Mouse (Mus musculus) hindbrain, embryonic 13.5 days (tissue): Measurements from ENCODE around the gene P2rx7. TPM values are rescaled to one million over a fixed set of nuclear protein-coding genes. Genes with fewer than 3 reads are reported as not detected.

Experiments
- ATAC-seq: fragments of 200-750 bp; cut with Nextera tagmentation; 2 replicates; pipeline ENCODE4 v1.8.0; 2017; ENCODE audit warnings: moderate TSS enrichment; ENCODE audit not compliant: low FRiP score
- H3K27ac ChIP-seq: fragments of 300-500 bp; sonication (generic); 2 replicates; pipeline ENCODE4 v1.5.1; 2015; ENCODE audit warnings: inconsistent platforms, mild to moderate bottlenecking, moderate library complexity
- H3K27me3 ChIP-seq: fragments of 300-500 bp; sonication (generic); 2 replicates; pipeline ENCODE4 v1.6.1; 2015; ENCODE audit warnings: mild to moderate bottlenecking, inconsistent platforms
- H3K36me3 ChIP-seq: fragments of 300-500 bp; sonication (generic); 2 replicates; pipeline ENCODE4 v1.6.1; 2015; ENCODE audit warnings: mild to moderate bottlenecking, inconsistent platforms
- H3K4me1 ChIP-seq: fragments of 300-500 bp; sonication (generic); replicated peaks from 2 replicates; pipeline ENCODE4 v1.6.1; 2015; ENCODE audit warnings: inconsistent platforms
- H3K4me2 ChIP-seq: fragments of 300-500 bp; sonication (generic); 2 replicates; pipeline ENCODE4 v1.6.1; 2015; ENCODE audit warnings: inconsistent platforms, mild to moderate bottlenecking, moderate library complexity
- H3K4me3 ChIP-seq: fragments of 300-500 bp; sonication (generic); 2 replicates; pipeline ENCODE4 v1.5.1; 2015; ENCODE audit warnings: mild to moderate bottlenecking, inconsistent platforms
- H3K9ac ChIP-seq: fragments of 300-500 bp; sonication (generic); 2 replicates; pipeline ENCODE4 v1.6.1; 2015; ENCODE audit warnings: mild to moderate bottlenecking, inconsistent platforms
- H3K9me3 ChIP-seq: fragments of 300-500 bp; sonication (generic); 2 replicates; pipeline ENCODE4 v1.6.1; 2016; ENCODE audit warnings: inconsistent platforms
- whole genome bisulfite sequencing: fragments of 180-500 bp; shearing (Covaris S2); methylation state at CpG from one replicate; pipeline ENCODE4 v1.1.7; 2015; 5-methylcytosine and 5-hydroxymethylcytosine counted together
- polyA plus RNA-seq: library from polyadenylated mRNA; unstranded; fragments of >200 nt; fragmentation: Nextera tagmentation; extraction: Ambion mirVana; gene quantifications from 2 replicates; pipeline ENCODE4 v1.2.1, GENCODE M21; 2015

P2rx7 gene
- polyA plus RNA-seq, 1 experiment from 2014 or later: 6.5 TPM

GRCm38 (mm10) chr5:122698701-122699060 is 55.0 kb downstream of the P2rx7 start:
- no peak for ATAC-seq
- Histone ChIP-seq H3K4me3 (no peak overlapping the region), H3K27ac (no peak overlapping the region), H3K4me1 (0 out of 2 replicates have a peak, but pooled peaks cover 10% of the 10 kb centered on the region), H3K36me3 (no peaks in the 10 kb centered on the region), H3K9ac (no peak overlapping the region), H3K9me3 (no peaks in the 10 kb centered on the region), H3K27me3 (no peaks in the 10 kb centered on the region), H3K4me2 (no peak overlapping the region)
- 80% methylated on average over 9 of the region's 9 CpGs for WGBS

- Histone ChIP-seq H3K27ac (no peak overlapping the region), H3K36me3 (no peaks in the 10 kb centered on the region), H3K4me1 (0 out of 2 replicates have a peak, but pooled peaks cover 10% of the 10 kb centered on the region), H3K4me3 (no peak overlapping the region), H3K27me3 (no peaks in the 10 kb centered on the region), H3K9me3 (no peaks in the 10 kb centered on the region), H3K4me2 (no peak overlapping the region), H3K9ac (no peak overlapping the region)
- 89% methylated on average over 12 of the region's 12 CpGs for WGBS
- no peak for ATAC-seq
These were observed 56.6 kb downstream of the P2rx7 start for GRCm38 (mm10) chr5:122700109-122700836.

DNA sequence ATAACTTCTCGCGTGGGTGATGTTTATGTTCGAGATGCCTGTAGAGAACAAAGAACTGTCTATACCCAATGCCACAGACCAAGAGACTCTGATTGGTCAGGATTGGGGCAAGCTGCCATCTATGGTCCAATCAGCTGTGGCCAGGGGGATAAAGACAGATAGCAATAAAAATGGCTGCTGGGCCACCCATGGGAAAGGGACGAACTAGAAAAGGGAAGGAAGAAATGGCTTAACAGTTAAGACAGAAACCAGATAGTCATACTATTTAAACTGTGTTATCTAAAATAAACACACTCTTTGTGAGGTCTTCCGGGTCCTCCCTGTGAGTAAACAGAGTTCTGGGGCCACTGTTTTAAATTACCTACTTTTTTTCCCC is 57.1 kb downstream of the P2rx7 start:
- Histone ChIP-seq H3K4me3 (no peak overlapping the region), H3K9me3 (no peaks in the 10 kb centered on the region), H3K36me3 (no peaks in the 10 kb centered on the region), H3K27me3 (no peaks in the 10 kb centered on the region), H3K27ac (no peak overlapping the region), H3K4me1 (0 out of 2 replicates have a peak, but pooled peaks cover 10% of the 10 kb centered on the region), H3K4me2 (no peak overlapping the region), H3K9ac (no peak overlapping the region)
- 67% methylated on average over 5 of the region's 5 CpGs for WGBS
- no peak for ATAC-seq

DNA sequence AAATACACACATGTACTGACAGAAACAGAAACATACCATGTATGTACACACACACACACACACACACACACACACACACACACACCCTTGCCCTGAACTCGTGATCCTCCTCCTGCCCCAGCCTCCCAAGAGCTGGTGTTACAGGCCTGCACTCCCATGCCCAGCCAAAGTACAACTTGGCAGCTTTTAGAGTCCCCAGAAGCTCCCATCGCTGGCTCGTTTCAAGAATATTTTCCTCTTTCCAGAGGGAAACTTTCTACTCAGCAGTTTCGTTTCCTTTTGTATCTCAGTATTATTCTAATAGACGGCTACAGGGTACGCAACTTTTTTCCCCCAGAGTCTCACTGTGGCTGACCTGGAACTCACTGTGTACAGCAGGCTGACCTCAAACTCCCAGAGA is 58.4 kb downstream of the P2rx7 start:
- H3K27ac ChIP-seq: no peak overlapping the region
- no peaks in the 10 kb centered on the region for H3K27me3 ChIP-seq
- 89% methylated on average over 6 of the region's 6 CpGs for WGBS
- no peak for ATAC-seq
- H3K9ac ChIP-seq: no peak overlapping the region
- peaks cover 14% of the 10 kb centered on the region for H3K4me1 ChIP-seq
- no peak overlapping the region for H3K4me2 ChIP-seq
- H3K4me3 ChIP-seq: no peak overlapping the region
- H3K9me3 ChIP-seq: no peaks in the 10 kb centered on the region
- H3K36me3 ChIP-seq: no peaks in the 10 kb centered on the region

DNA sequence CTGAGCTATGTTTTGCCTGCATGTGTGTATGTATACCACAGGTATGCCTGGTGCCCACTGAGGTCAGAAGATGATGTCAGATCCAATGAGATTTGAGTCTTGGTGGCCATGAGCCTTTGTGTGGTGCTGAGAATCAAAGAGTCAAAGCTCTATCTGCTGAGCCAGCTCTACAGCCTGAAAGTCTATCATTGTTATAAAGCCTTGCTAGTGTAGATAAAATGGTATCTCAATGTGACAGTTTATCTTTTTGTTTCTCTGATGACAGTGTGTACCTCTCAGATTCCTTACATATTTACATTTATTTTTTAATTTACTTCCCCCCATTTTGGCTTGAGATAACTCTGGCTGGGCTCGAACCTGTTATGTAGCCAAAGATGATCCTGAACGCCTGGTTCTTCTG is 59.9 kb downstream of the P2rx7 start:
- no peak overlapping the region for H3K4me2 ChIP-seq
- H3K36me3 ChIP-seq: no peaks in the 10 kb centered on the region
- H3K27me3 ChIP-seq: no peaks in the 10 kb centered on the region
- H3K27ac ChIP-seq: no peak overlapping the region
- H3K4me3 ChIP-seq: no peak overlapping the region
- H3K9me3 ChIP-seq: no peaks in the 10 kb centered on the region
- no peak overlapping the region for H3K9ac ChIP-seq
- 91% methylated on average over 2 of the region's 2 CpGs for WGBS
- ATAC-seq: no peak
- H3K4me1 ChIP-seq: peaks cover 14% of the 10 kb centered on the region

- no peaks in the 10 kb centered on the region for H3K27me3 ChIP-seq
- H3K9ac ChIP-seq: no peak overlapping the region
- 95% methylated on average over 4 of the region's 4 CpGs for WGBS
- H3K27ac ChIP-seq: no peak overlapping the region
- H3K4me3 ChIP-seq: no peak overlapping the region
- no peak for ATAC-seq
- no peaks in the 10 kb centered on the region for H3K9me3 ChIP-seq
- H3K4me2 ChIP-seq: no peak overlapping the region
- peaks cover 14% of the 10 kb centered on the region for H3K4me1 ChIP-seq
- H3K36me3 ChIP-seq: no peaks in the 10 kb centered on the region
These were observed 60.9 kb downstream of the P2rx7 start for GRCm38 (mm10) chr5:122704571-122704970.

- Histone ChIP-seq H3K27me3 (no peaks in the 10 kb centered on the region), H3K9me3 (no peaks in the 10 kb centered on the region), H3K27ac (no peak overlapping the region), H3K4me2 (no peak overlapping the region), H3K4me1 (peaks cover 14% of the 10 kb centered on the region), H3K9ac (no peak overlapping the region), H3K4me3 (no peak overlapping the region), H3K36me3 (no peaks in the 10 kb centered on the region)
- no peak for ATAC-seq
- 82% methylated on average over 3 of the region's 3 CpGs for WGBS
These were observed 61.5 kb downstream of the P2rx7 start for GRCm38 (mm10) chr5:122705174-122705573.

GRCm38 (mm10) chr5:122706917-122707275 is 63.2 kb downstream of the P2rx7 start:
- Histone ChIP-seq H3K4me2 (peak overlapping the region; percentile 80), H3K27ac (peak overlapping the region; percentile 83), H3K9ac (peak overlapping the region; percentile 83), H3K4me1 (peaks cover 14% of the 10 kb centered on the region), H3K36me3 (no peaks in the 10 kb centered on the region), H3K27me3 (no peaks in the 10 kb centered on the region), H3K4me3 (peak overlapping the region; percentile 62), H3K9me3 (no peaks in the 10 kb centered on the region)
- 0 out of 2 replicates have a peak, but pooled peaks have one; percentile 14 for ATAC-seq
- WGBS: 43% methylated on average over 5 of the region's 5 CpGs

DNA sequence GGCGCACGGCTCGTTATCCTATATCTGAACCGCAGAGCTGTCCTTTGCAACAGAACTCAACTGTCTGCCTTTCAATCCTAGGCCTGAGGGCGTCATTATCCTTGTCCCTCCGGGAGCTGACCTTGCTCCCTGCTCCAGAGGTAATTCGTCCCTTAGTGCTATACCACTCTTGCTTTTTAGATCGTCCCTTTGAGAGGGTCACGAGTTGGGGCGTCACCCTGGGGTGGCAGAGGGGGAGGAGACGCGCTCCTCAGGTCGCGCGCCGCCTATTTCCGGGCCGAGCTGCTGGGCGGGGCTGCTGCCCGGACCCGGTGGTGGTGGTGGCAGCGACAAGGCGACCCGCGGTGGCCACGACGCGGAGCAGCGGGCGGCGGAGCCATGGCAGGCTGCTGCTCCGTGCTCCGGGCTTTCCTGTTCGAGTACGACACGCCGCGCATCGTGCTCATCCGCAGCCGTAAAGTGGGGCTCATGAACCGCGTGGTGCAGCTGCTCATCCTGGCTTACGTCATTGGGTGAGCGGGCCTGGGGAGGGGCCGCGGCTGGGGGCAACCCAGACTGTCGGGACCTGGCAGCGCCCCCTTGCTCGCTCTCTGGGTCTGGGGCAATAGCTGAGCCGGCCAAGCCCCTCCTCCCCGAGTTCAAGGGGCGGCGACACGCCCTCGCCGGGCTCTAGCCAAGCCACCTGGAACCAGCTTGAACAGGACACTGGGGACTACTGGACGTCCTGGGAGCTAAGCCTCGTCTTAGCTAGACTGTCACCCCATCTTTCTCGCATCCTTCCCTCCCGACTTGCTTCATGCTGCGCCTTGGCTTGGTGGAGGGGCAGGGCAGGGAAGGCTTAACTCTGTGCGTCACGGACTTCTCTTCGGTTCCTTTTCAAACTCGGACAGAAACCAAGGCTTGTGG is 63.8 kb downstream of the P2rx7 start, which contains the start of gene P2rx4:
Gene P2rx4, plus strand, starts transcription at position 269 of the 906 bp plus-strand sequence.
- WGBS: 2% methylated on average over 63 of the region's 66 CpGs
- peaks cover 14% of the 10 kb centered on the region for H3K4me1 ChIP-seq
- peak within 1 kb of the TSS; percentile 62 for H3K4me3 ChIP-seq
- peak within 1 kb of the TSS; percentile 83 for H3K27ac ChIP-seq
- peak within 1 kb of the TSS; percentile 83 for H3K9ac ChIP-seq
- H3K27me3 ChIP-seq: no peaks in the 10 kb centered on the region
- no peaks in the 10 kb centered on the region for H3K9me3 ChIP-seq
- peak within 1 kb of the TSS; percentile 80 for H3K4me2 ChIP-seq
- ATAC-seq: peak; percentile 87
- no peaks in the 10 kb centered on the region for H3K36me3 ChIP-seq

GRCm38 (mm10) chr5:122708819-122709218 is 65.1 kb downstream of the P2rx7 start:
- H3K9me3 ChIP-seq: no peaks in the 10 kb centered on the region
- H3K9ac ChIP-seq: no peak overlapping the region
- no peaks in the 10 kb centered on the region for H3K27me3 ChIP-seq
- H3K4me2 ChIP-seq: peak overlapping the region; percentile 80; the same call in 1 of the 2 replicates
- H3K4me1 ChIP-seq: peaks cover 14% of the 10 kb centered on the region
- no peak for ATAC-seq
- H3K4me3 ChIP-seq: no peak overlapping the region
- 87% methylated on average over 6 of the region's 6 CpGs for WGBS
- H3K36me3 ChIP-seq: no peaks in the 10 kb centered on the region
- H3K27ac ChIP-seq: no peak overlapping the region

GRCm38 (mm10) chr5:122715723-122716122 is 72.0 kb downstream of the P2rx7 start:
- WGBS: 73% methylated on average over 1 of the region's 1 CpGs
- Histone ChIP-seq H3K4me1 (no peaks in the 10 kb centered on the region), H3K9ac (no peak overlapping the region), H3K9me3 (no peaks in the 10 kb centered on the region), H3K27me3 (no peaks in the 10 kb centered on the region), H3K4me3 (no peak overlapping the region), H3K27ac (no peak overlapping the region), H3K36me3 (peaks cover 5% of the 10 kb centered on the region), H3K4me2 (no peak overlapping the region)
- no peak for ATAC-seq

DNA sequence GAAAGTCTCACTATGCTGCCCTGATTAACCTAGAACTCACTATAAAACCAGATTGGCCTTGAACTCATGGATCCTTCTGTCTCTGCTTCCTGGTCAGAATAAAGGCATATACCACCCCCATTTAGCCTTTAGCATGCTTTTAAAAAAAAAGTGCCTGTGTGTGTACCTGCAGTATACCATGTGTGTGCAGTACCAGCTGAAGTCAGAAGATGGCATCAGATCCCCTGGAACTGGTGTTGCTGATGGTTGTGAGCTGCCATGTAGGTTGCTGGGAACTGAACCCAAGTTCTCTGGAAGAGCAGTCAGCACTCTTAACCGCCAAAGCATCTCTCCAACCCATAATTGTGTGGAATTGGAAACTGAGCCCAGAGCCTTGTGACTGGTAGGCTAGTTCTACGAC is 73.1 kb downstream of the P2rx7 start:
- Histone ChIP-seq H3K4me3 (no peak overlapping the region), H3K9me3 (no peaks in the 10 kb centered on the region), H3K4me1 (no peaks in the 10 kb centered on the region), H3K4me2 (no peak overlapping the region), H3K36me3 (peaks cover 5% of the 10 kb centered on the region), H3K9ac (no peak overlapping the region), H3K27me3 (no peaks in the 10 kb centered on the region), H3K27ac (no peak overlapping the region)
- ATAC-seq: no peak
- 98% methylated on average over 2 of the region's 2 CpGs for WGBS
